Mouse (Mus musculus): Measurements from ENCODE around the gene Srgap2. TPM values are rescaled to one million over a fixed set of nuclear protein-coding genes. Genes with fewer than 3 reads are reported as not detected.
"Not testable (repeated sequence)": the region's sequence is repeated elsewhere in the genome, so short reads cannot be mapped to it uniquely, and the experiment has no call there.

Srgap2 gene
- 23.2 and 27.2 TPM in 2 replicates for polyA plus RNA-seq (2015; fragmentation: Nextera tagmentation; extraction: Ambion mirVana)

- peak within 1 kb of the TSS; percentile 94 for H3K27ac ChIP-seq (replicated peaks)
- peak within 1 kb of the TSS; percentile 97 for H3K4me2 ChIP-seq
- WGBS = under 1% methylated on average over 44 of the region's 44 CpGs
- no peaks in the 10 kb centered on the region for H3K27me3 ChIP-seq (replicated peaks)
- peak within 1 kb of the TSS; percentile 67 for H3K4me3 ChIP-seq (replicated peaks)
- H3K9me3 ChIP-seq (replicated peaks) = no peaks in the 10 kb centered on the region
- H3K4me1 ChIP-seq = peaks cover 34% of the 10 kb centered on the region
- H3K9ac ChIP-seq (replicated peaks) = peak within 1 kb of the TSS; percentile 94
- ATAC-seq (ENCODE audit: low FRiP score) = peak; percentile 96
- no peaks in the 10 kb centered on the region for H3K36me3 ChIP-seq
Measured at GRCm38 (mm10) chr1:131527281-131528080, at the start of gene Srgap2, which contains the start of gene Fam72a. Srgap2 (minus strand) TSS chr1:131527352. Fam72a (plus strand) TSS chr1:131527903.

GRCm38 (mm10) chr1:131573721-131574120, 46.6 kb upstream of the Srgap2 start:
- Histone ChIP-seq H3K9ac (replicated peaks) (no peak overlapping the region), H3K27me3 (replicated peaks) (no peaks in the 10 kb centered on the region), H3K4me2 (no peak overlapping the region), H3K4me3 (replicated peaks) (no peak overlapping the region), H3K9me3 (replicated peaks) (no peaks in the 10 kb centered on the region), H3K27ac (replicated peaks) (no peak overlapping the region), H3K36me3 (no peaks in the 10 kb centered on the region), H3K4me1 (no peaks in the 10 kb centered on the region)
- no peak for ATAC-seq (ENCODE audit: low FRiP score)
- 93% methylated on average over 14 of the region's 14 CpGs for WGBS

- ATAC-seq (ENCODE audit: low FRiP score) = no peak
- Histone ChIP-seq H3K36me3 (no peaks in the 10 kb centered on the region), H3K27ac (replicated peaks) (no peak overlapping the region), H3K27me3 (replicated peaks) (no peaks in the 10 kb centered on the region), H3K4me3 (replicated peaks) (no peak overlapping the region), H3K9ac (replicated peaks) (no peak overlapping the region), H3K9me3 (replicated peaks) (no peaks in the 10 kb centered on the region), H3K4me1 (no peaks in the 10 kb centered on the region), H3K4me2 (no peak overlapping the region)
- 92% methylated on average over 4 of the region's 4 CpGs for WGBS
Measured at GRCm38 (mm10) chr1:131570391-131570790, 43.2 kb upstream of the Srgap2 start.

GRCm38 (mm10) chr1:131569721-131570120, 42.6 kb upstream of the Srgap2 start:
- Histone ChIP-seq H3K36me3 (no peaks in the 10 kb centered on the region), H3K27ac (replicated peaks) (no peak overlapping the region), H3K9me3 (replicated peaks) (no peaks in the 10 kb centered on the region), H3K4me1 (no peaks in the 10 kb centered on the region), H3K9ac (replicated peaks) (no peak overlapping the region), H3K4me3 (replicated peaks) (no peak overlapping the region), H3K27me3 (replicated peaks) (no peaks in the 10 kb centered on the region), H3K4me2 (no peak overlapping the region)
- no peak for ATAC-seq (ENCODE audit: low FRiP score)
- 85% methylated on average over 6 of the region's 6 CpGs for WGBS

- not testable (repeated sequence) for ATAC-seq (ENCODE audit: low FRiP score); H3K27me3 ChIP-seq (replicated peaks); H3K4me1 ChIP-seq; H3K4me3 ChIP-seq (replicated peaks); H3K27ac ChIP-seq (replicated peaks); H3K36me3 ChIP-seq; H3K4me2 ChIP-seq; H3K9me3 ChIP-seq (replicated peaks); H3K9ac ChIP-seq (replicated peaks)
- WGBS = 35% methylated on average over 11 of the region's 11 CpGs
Measured at GRCm38 (mm10) chr1:131566056-131566455, 38.9 kb upstream of the Srgap2 start.

- H3K27me3 ChIP-seq (replicated peaks) = no peaks in the 10 kb centered on the region
- WGBS = 94% methylated on average over 2 of the region's 2 CpGs
- H3K9me3 ChIP-seq (replicated peaks) = no peaks in the 10 kb centered on the region
- ATAC-seq (ENCODE audit: low FRiP score) = no peak
- H3K27ac ChIP-seq (replicated peaks) = no peak overlapping the region
- no peak overlapping the region for H3K4me2 ChIP-seq
- no peak overlapping the region for H3K9ac ChIP-seq (replicated peaks)
- H3K36me3 ChIP-seq = no peaks in the 10 kb centered on the region
- no peaks in the 10 kb centered on the region for H3K4me1 ChIP-seq
- no peak overlapping the region for H3K4me3 ChIP-seq (replicated peaks)
Measured at GRCm38 (mm10) chr1:131562081-131562480, 34.9 kb upstream of the Srgap2 start.

GRCm38 (mm10) chr1:131560500-131560899, 33.3 kb upstream of the Srgap2 start:
- Histone ChIP-seq H3K9me3 (replicated peaks) (no peaks in the 10 kb centered on the region), H3K9ac (replicated peaks) (no peak overlapping the region), H3K27ac (replicated peaks) (no peak overlapping the region), H3K4me3 (replicated peaks) (no peak overlapping the region), H3K36me3 (no peaks in the 10 kb centered on the region), H3K4me2 (no peak overlapping the region), H3K27me3 (replicated peaks) (no peaks in the 10 kb centered on the region), H3K4me1 (no peaks in the 10 kb centered on the region)
- ATAC-seq (ENCODE audit: low FRiP score) = no peak

GRCm38 (mm10) chr1:131555042-131555812, 28.1 kb upstream of the Srgap2 start:
- 5% methylated on average over 13 of the region's 13 CpGs for WGBS
- peak; percentile 98 for ATAC-seq (ENCODE audit: low FRiP score)
- Histone ChIP-seq H3K9ac (replicated peaks) (peak overlapping the region; percentile 51), H3K27ac (replicated peaks) (peak overlapping the region; percentile 76), H3K36me3 (no peaks in the 10 kb centered on the region), H3K4me2 (peak overlapping the region; percentile 49), H3K27me3 (replicated peaks) (no peaks in the 10 kb centered on the region), H3K9me3 (replicated peaks) (no peaks in the 10 kb centered on the region), H3K4me3 (replicated peaks) (no peak overlapping the region), H3K4me1 (peaks cover 4% of the 10 kb centered on the region)

- no peaks in the 10 kb centered on the region for H3K27me3 ChIP-seq (replicated peaks)
- H3K4me1 ChIP-seq = peaks cover 4% of the 10 kb centered on the region
- no peaks in the 10 kb centered on the region for H3K36me3 ChIP-seq
- no peak overlapping the region for H3K4me3 ChIP-seq (replicated peaks)
- H3K27ac ChIP-seq (replicated peaks) = no peak overlapping the region
- no peak overlapping the region for H3K4me2 ChIP-seq
- no peaks in the 10 kb centered on the region for H3K9me3 ChIP-seq (replicated peaks)
- H3K9ac ChIP-seq (replicated peaks) = no peak overlapping the region
- ATAC-seq (ENCODE audit: low FRiP score) = no peak
Measured at GRCm38 (mm10) chr1:131553428-131553827, 26.3 kb upstream of the Srgap2 start.

- no peaks in the 10 kb centered on the region for H3K9me3 ChIP-seq (replicated peaks)
- H3K4me2 ChIP-seq = no peak overlapping the region
- no peak overlapping the region for H3K9ac ChIP-seq (replicated peaks)
- H3K4me3 ChIP-seq (replicated peaks) = no peak overlapping the region
- WGBS = 92% methylated on average over 2 of the region's 2 CpGs
- ATAC-seq (ENCODE audit: low FRiP score) = no peak
- H3K4me1 ChIP-seq = peaks cover 4% of the 10 kb centered on the region
- no peak overlapping the region for H3K27ac ChIP-seq (replicated peaks)
- H3K36me3 ChIP-seq = no peaks in the 10 kb centered on the region
- no peaks in the 10 kb centered on the region for H3K27me3 ChIP-seq (replicated peaks)
Measured at GRCm38 (mm10) chr1:131551956-131552355, 24.8 kb upstream of the Srgap2 start.

GRCm38 (mm10) chr1:131548494-131549365, 21.6 kb upstream of the Srgap2 start:
- Histone ChIP-seq H3K27ac (replicated peaks) (no peak overlapping the region), H3K9me3 (replicated peaks) (no peaks in the 10 kb centered on the region), H3K4me1 (no peaks in the 10 kb centered on the region), H3K9ac (replicated peaks) (no peak overlapping the region), H3K36me3 (no peaks in the 10 kb centered on the region), H3K4me2 (no peak overlapping the region), H3K4me3 (replicated peaks) (no peak overlapping the region), H3K27me3 (replicated peaks) (no peaks in the 10 kb centered on the region)
- WGBS = 62% methylated on average over 8 of the region's 8 CpGs
- peak; percentile 53; the same call in 1 of the 2 replicates for ATAC-seq (ENCODE audit: low FRiP score)

All from neural tube, embryonic 15.5 days (tissue).